Mouse (Mus musculus) mouse trophoblast stem cell (cell line): ENCODE results near the gene Bend5.

Experiments
- in situ Hi-C, 2 experiments: fragments of 300-500 bp; cut with MseI, MboI; formaldehyde crosslinking; loops; 2 replicates in 1 of 2; 3 replicates in 1 of 2; pipeline ENCODE4 v1.15.1; 2025

Bend5 gene

GRCm38 (mm10) chr4:111486187-111486586, 71.4 kb downstream of the Bend5 start:
- in situ Hi-C loops, result no loop called here

GRCm38 (mm10) chr4:111487233-111487843, 72.5 kb downstream of the Bend5 start:
- in situ Hi-C loops, result no loop called here

- in situ Hi-C loops, result loop anchor here (10.0 kb wide), 2 partner anchors 131 to 169 kb away; no protein-coding TSS in a partner anchor
Observed at GRCm38 (mm10) chr4:111493750-111494404, 79.1 kb downstream of the Bend5 start.

- in situ Hi-C loops, result loop anchor here (5.0 to 10.0 kb wide), 3 partner anchors 126 to 171 kb away; no protein-coding TSS in a partner anchor
Observed at GRCm38 (mm10) chr4:111495949-111496348, 81.1 kb downstream of the Bend5 start.

GRCm38 (mm10) chr4:111498751-111499150, 83.9 kb downstream of the Bend5 start:
- in situ Hi-C loops, result loop anchor here (5.0 to 10.0 kb wide), 3 partner anchors 124 to 174 kb away; no protein-coding TSS in a partner anchor

- in situ Hi-C loops, result no loop called here
Observed at GRCm38 (mm10) chr4:111501441-111501840, 86.6 kb downstream of the Bend5 start.

- in situ Hi-C loops, result no loop called here
Observed at GRCm38 (mm10) chr4:111502965-111503727, 88.3 kb downstream of the Bend5 start.

GRCm38 (mm10) chr4:111504952-111505351, 90.1 kb downstream of the Bend5 start:
- in situ Hi-C loops, result no loop called here
